Mouse (Mus musculus): ENCODE data around the gene Rab11b.

DNA sequence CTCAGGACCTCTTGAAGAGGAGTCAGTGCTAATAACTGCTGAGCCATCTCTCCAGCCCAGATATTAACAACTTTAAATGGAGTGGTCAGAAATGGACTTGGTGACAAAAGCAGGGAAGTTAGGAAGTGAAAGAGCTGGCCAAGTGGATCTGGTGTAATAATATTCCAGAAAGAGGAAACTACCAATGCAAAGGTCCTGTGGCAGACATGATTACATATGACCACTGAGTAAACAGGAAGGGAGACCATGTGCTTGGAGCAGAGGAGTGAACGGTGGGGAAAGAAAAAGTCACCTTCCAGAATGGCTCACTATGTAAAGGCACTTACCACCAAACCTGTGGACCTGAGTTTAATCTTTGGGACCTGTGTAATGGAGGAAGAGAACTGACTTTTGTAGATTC, 38.9 kb upstream of the Rab11b start:
- TF ChIP-seq CTCF (IDR thresholded peaks at IDR 0.05; ENCODE audit: borderline replicate concordance, extremely low read depth, insufficient read depth, insufficient read length) (no peak), POLR2A (IDR thresholded peaks at IDR 0.05; ENCODE audit: borderline replicate concordance, extremely low read depth, insufficient read depth, insufficient read length, poor library complexity, severe bottlenecking) (no peak)
